Mouse (Mus musculus) thymus, adult 2 months (tissue): ENCODE measurements at regions not wholly inside any gene's neighbourhood (a gene's known extent, or its start where the extent isn't known, plus 50 kb on each side); places are given as distances from the start of the nearest gene placed in this dataset.
"Not testable (repeated sequence)": the region's sequence is repeated elsewhere in the genome, so short reads cannot be mapped to it uniquely, and the experiment has no call there.

Source experiments
- DNase-seq: peaks from one replicate; pipeline ENCODE4 v3.0.0; 2021
- H3K27ac ChIP-seq: fragments of 200-500 bp; 2 replicates; pipeline ENCODE4 v1.5.1; 2012; ENCODE audit warnings: low read length, control low read depth; ENCODE audit not compliant: control insufficient read depth, insufficient read depth
- H3K27me3 ChIP-seq: fragments of 200-500 bp; 2 replicates; pipeline ENCODE4 v1.6.1; 2012; ENCODE audit warnings: mild to moderate bottlenecking, low read length, moderate library complexity, mixed read lengths; ENCODE audit not compliant: control insufficient read depth, insufficient read depth
- H3K36me3 ChIP-seq: fragments of 200-500 bp; 2 replicates; pipeline ENCODE4 v1.6.1; 2012; ENCODE audit warnings: mild to moderate bottlenecking, low read length, moderate library complexity; ENCODE audit not compliant: control insufficient read depth, insufficient read depth
- H3K4me1 ChIP-seq: fragments of 200-500 bp; replicated peaks from 2 replicates; pipeline ENCODE4 v1.6.1; 2012; ENCODE audit warnings: low read length; ENCODE audit not compliant: control insufficient read depth, insufficient read depth
- H3K4me3 ChIP-seq: fragments of 200-500 bp; 2 replicates; pipeline ENCODE4 v1.5.1; 2012; ENCODE audit warnings: mild to moderate bottlenecking, low read length, control low read depth, moderate library complexity; ENCODE audit not compliant: control insufficient read depth, insufficient read depth
- CTCF ChIP-seq: fragments of 200-500 bp; IDR thresholded peaks from 2 replicates; pipeline ENCODE4 v1.5.1; 2012; ENCODE audit warnings: mild to moderate bottlenecking, control low read depth, low read length, moderate library complexity, borderline replicate concordance; ENCODE audit not compliant: control insufficient read depth, poor library complexity, insufficient read depth; ENCODE audit errors: extremely low read depth
- POLR2A ChIP-seq: fragments of 200-500 bp; IDR thresholded peaks from 2 replicates; pipeline ENCODE4 v1.6.1; 2012; ENCODE audit warnings: mild to moderate bottlenecking, low read length, control low read depth, moderate library complexity; ENCODE audit not compliant: control insufficient read depth, poor library complexity, insufficient read depth; ENCODE audit errors: extremely low read depth
- WGBS: fragments of 180-500 bp; shearing (Covaris S2); methylation state at CpG from one replicate; pipeline ENCODE4 v1.1.7; 2018; 5-methylcytosine and 5-hydroxymethylcytosine counted together

- Histone ChIP-seq H3K27ac (no peak overlapping the region), H3K36me3 (no peaks in the 10 kb centered on the region), H3K27me3 (no peaks in the 10 kb centered on the region), H3K4me1 (no peaks in the 10 kb centered on the region), H3K4me3 (no peak overlapping the region)
- 93% methylated on average over 5 of the region's 5 CpGs for WGBS
- no peak for DNase-seq
- TF ChIP-seq POLR2A (no peak), CTCF (no peak)
These were observed 143.2 kb upstream of the Hes1 start for GRCm38 (mm10) chr16:29920940-29921339.

DNA sequence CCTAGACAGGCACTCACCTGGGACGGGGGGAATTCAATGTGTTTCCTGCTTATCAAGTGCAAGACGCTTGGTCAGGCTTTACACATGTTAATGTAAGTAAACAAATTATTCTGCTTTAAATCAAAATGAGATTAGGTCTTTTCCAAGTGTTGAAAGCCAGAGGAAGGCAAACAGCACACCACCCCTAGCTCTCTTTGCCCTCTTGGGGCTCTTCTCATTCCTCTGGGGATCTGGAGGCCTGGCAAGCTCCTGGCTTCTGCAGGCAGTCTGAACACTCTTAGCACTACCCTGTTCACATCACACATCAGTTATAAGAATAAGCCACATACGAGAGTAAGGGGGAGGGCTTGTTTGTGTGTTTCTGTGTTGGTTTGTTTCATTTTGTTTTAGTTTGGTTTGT is 142.8 kb upstream of the Hes1 start:
- Histone ChIP-seq H3K27me3 (no peaks in the 10 kb centered on the region), H3K36me3 (no peaks in the 10 kb centered on the region), H3K27ac (no peak overlapping the region), H3K4me3 (no peak overlapping the region), H3K4me1 (no peaks in the 10 kb centered on the region)
- no peak for DNase-seq
- TF ChIP-seq CTCF (no peak), POLR2A (no peak)
- WGBS = 97% methylated on average over 3 of the region's 3 CpGs

- H3K27ac ChIP-seq, H3K36me3 ChIP-seq, DNase-seq, H3K4me1 ChIP-seq, H3K4me3 ChIP-seq, H3K27me3 ChIP-seq: not testable (repeated sequence)
- 96% methylated on average over 11 of the region's 11 CpGs for WGBS
These were observed 136.9 kb upstream of the Hes1 start for GRCm38 (mm10) chr16:29927276-29927675.

DNA sequence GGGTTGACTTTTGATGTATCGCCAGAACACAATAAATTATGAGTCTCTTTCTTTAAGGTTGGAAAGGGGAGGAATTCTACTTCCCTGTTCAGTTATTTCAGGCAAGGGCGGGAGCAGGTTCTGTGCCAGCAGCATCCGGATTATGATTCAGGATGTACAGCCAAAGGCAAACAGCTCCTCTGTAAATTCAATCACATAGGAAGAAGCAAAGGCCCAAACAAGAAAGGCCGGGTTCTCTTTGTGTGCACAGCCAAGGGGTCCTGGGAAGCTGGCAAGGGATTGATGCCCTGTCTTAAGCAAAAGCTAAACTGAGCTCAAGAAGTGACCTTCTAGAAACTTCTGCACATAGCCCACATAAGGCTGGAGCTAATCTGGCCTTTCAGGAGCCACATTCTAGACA is 135.9 kb upstream of the Hes1 start:
- DNase-seq = no peak
- H3K36me3 ChIP-seq = no peaks in the 10 kb centered on the region
- WGBS = 92% methylated on average over 4 of the region's 4 CpGs
- no peaks in the 10 kb centered on the region for H3K4me1 ChIP-seq
- H3K27me3 ChIP-seq = no peaks in the 10 kb centered on the region
- H3K27ac ChIP-seq = no peak overlapping the region
- H3K4me3 ChIP-seq = no peak overlapping the region
- TF ChIP-seq POLR2A = no peak
- TF ChIP-seq CTCF = no peak

DNA sequence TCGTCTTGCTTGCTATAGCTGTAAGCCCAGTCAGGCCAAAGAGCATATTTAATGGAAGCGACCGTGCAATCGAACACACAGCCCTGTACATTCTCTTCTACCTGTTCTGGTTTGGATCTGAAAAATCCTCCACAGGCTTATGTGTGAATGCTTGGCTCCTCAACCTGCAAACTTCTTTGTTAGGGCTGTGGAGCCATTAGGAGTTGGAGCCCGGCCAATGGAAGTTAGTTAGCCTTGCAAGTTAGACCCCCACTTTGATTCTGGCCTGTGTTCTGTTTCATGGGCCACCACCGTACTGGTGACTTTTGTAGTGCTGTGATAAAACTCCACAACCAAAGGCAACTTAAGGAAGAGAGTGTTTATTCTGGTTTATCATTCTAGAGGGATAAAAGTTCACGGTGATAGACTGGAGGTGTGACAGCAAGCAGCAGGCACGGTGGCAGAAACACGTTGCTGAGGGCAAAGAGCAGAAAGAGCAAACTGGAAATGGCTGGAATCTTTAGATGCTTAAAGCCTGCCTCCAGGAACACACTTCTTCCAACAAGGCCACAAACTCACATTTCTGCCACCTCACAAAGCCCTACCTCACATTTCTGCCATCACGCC is 132.3 kb upstream of the Hes1 start:
- Histone ChIP-seq H3K36me3 (no peaks in the 10 kb centered on the region), H3K4me1 (no peaks in the 10 kb centered on the region), H3K4me3 (no peak overlapping the region), H3K27me3 (no peaks in the 10 kb centered on the region), H3K27ac (no peak overlapping the region)
- DNase-seq = no peak
- TF ChIP-seq POLR2A = no peak
- WGBS = 97% methylated on average over 10 of the region's 10 CpGs

- H3K4me1 ChIP-seq = no peaks in the 10 kb centered on the region
- H3K27ac ChIP-seq = no peak overlapping the region
- no peaks in the 10 kb centered on the region for H3K36me3 ChIP-seq
- no peak overlapping the region for H3K4me3 ChIP-seq
- TF ChIP-seq CTCF = no peak
- WGBS = 76% methylated on average over 1 of the region's 1 CpGs
- no peaks in the 10 kb centered on the region for H3K27me3 ChIP-seq
- no peak for DNase-seq
These were observed 129.5 kb upstream of the Hes1 start for GRCm38 (mm10) chr16:29934649-29935048.

DNA sequence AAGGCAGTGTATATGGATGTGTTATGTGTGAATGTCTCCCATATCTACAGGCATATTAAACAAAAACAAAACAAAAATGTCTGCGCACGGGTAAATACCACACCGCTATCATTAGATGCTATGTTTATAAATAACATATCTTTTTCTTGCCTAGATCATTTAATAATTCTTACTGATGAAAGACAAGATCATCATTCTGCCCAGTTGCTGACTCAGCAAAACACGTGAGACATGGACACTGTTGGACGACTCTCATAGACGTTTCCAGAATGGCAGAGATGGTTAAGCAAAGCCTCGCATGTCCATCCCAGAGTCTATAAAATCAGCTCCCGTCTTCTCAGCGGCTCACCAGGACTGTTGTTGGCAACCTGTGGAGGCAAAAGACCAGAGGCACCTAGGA is 125.5 kb upstream of the Hes1 start:
- no peaks in the 10 kb centered on the region for H3K27me3 ChIP-seq
- no peak overlapping the region for H3K27ac ChIP-seq
- 96% methylated on average over 9 of the region's 9 CpGs for WGBS
- H3K36me3 ChIP-seq = no peaks in the 10 kb centered on the region
- H3K4me3 ChIP-seq = no peak overlapping the region
- no peak for TF ChIP-seq POLR2A
- no peak for TF ChIP-seq CTCF
- no peaks in the 10 kb centered on the region; the same call in 1 of the 2 replicates for H3K4me1 ChIP-seq
- DNase-seq = no peak
